Mouse (Mus musculus): ENCODE results near the gene Pram1. TPM values are rescaled to one million over a fixed set of nuclear protein-coding genes. Genes with fewer than 3 reads are reported as not detected.
"Not testable (repeated sequence)": the region's sequence is repeated elsewhere in the genome, so short reads cannot be mapped to it uniquely, and the experiment has no call there.

The Pram1 gene
- total RNA-seq (2021), result not detected
- long read RNA-seq, experiment 1, result 0 reads
- long read RNA-seq, experiment 2, partial matches to known transcripts, result 0 of 1 reads
- long read RNA-seq, experiment 2, other reads (novel, unspliced or antisense), result 1 of 1 reads

DNA sequence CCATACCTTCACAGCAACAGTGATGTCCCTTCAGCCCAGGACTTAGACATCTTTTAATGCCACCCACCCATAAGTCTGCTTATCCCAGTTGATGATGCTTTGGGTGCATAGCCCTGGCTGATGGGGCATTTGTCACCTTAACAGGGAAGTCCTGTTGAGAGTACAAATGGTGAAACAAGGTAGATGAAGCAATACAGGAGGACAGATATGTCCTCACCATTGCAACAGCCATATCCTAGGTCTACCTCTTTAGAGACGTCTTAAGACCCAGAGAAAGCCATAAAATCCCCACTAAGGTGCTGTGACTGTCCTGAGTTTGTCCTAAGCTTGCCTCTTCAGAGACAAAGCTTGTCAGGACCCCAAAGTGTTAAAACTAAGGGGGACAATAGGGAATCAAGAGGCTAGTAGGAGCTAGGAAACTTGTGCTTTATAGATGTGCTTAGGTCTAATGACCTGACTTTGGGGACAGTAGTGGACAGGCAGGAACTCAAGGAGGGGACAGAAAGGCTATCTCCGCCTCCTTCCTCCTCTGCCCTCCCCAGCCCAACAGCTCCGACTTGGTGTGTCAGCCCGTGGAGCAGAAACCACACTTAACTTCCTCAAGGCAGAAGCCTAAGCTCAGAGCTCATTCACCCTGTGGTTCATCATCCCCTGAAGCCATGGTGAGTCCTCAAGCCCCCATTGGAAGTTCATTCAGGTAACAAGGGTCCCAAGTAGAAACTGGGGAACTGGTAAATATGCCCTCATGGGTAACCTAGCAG lies at the start of gene Pram1:
Gene Pram1, plus strand, starts transcription at position 541 of the 761 bp plus-strand sequence.
- no peak for DNase-seq
- intact Hi-C loops (cut with DNase I; ENCODE audit: low total_unique reads), result no loop called here

DNA sequence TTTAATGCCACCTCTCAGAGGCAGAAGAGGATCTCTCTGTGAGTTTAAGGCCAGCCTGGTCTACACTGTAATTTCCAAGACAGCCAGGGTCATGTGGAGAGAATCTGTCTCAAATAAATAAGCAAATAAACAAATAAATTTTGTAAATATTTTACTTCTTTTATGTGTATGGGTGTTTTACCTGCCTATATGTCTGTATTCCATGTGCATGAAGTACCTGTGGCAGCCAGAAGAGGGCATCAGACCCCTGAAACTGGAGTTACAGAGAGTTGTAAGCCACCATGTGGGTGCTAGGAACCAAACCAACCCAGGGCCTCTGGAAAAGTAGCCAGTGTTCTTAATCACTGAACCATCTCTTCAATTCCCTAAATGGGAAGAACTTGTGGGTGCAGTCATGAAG lies 40.6 kb upstream of the Pram1 start:
- DNase-seq, result no peak
- intact Hi-C loops (cut with DNase I; ENCODE audit: low total_unique reads), result no loop called here

DNA sequence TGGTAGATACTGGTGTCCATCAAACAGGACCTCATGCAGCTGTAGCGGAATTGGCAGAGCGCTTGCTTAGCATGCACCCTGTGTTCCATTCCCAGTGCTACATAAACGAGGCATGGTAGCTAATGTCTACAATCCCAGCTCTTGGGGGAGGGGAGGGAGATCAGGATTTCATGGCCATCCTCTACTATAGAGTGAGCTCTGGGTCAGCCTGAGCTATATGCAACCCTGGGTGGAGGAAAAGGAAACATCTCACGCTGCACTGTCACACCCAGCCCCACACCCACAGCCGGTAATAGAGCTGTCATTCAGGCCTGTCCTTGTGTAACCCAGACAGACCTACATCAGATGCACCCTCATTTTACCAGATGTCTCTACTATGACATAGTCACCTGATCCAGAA lies 39.4 kb upstream of the Pram1 start:
- intact Hi-C loops (cut with DNase I; ENCODE audit: low total_unique reads), result no loop called here
- DNase-seq, result no peak

DNA sequence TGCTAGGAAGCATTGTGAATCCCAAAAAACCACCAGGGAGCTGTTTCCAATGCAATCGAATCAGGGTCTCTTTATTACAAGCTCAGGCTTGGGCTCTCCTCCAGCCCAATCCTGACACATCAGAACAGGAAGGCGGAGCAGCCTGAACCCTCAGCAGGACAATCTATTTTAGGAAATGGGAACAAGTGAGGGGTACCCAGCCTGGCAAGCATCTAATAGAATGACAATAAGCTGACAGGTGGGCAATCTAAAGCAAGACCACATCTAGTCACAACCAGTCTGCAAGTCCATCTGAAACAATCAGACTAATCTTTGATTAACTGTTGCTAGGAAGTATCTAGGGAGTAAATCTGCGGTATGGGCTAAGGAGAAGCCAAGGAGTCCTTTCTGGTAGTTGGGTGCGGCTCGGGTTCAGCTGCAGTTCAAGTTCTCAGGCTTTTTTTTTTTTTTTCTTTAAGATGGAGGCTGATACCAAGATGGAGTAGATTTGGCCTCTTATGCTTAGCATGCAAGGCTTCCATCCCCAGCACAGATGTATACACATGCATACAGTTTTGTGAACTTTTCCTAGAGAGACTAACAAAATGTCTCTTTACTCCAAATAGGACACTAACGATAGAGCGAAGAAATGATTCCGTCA lies 37.9 kb upstream of the Pram1 start:
- intact Hi-C loops (cut with DNase I; ENCODE audit: low total_unique reads), result no loop called here
- no peak for DNase-seq

DNA sequence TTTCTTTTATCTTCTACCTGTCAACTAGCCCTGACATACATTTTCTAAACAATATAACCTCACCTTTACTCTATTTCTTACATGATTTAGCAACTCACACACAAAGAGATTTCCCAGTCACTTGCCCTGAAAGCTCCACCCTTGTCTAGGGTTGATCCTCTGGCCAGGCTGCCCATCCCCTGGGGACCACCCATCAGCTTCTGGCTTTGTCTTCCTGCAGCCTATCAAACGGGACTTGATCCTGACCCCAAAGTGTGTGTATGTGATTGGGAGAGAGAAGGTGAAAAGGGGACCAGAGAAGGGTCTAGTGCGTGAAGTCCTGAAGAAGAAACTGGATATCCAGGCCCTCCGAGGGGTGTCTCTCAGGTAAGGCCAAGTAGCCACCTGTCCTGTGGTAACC lies 37.0 kb upstream of the Pram1 start:
- no peak for DNase-seq
- intact Hi-C loops (cut with DNase I; ENCODE audit: low total_unique reads), result no loop called here

DNA sequence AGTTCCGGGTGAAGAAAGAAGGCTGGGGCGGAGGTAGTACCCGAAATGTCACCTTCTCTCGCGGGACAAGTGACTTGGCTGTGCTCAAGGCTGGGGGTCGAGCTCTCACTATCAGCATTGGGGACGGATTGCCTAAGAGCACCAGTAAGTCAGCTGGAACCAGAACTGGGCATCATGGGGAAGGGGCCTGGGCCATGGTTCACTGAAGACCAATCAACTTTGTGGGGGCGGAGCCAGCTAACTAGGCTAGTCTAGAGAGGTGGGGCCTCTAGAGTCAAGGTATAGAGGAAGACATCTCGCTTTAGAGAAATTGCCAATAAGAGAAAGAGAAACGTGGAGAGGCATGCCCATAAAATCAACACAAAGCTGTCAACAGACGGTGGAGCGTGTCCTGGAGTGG lies 35.9 kb upstream of the Pram1 start:
- DNase-seq, result no peak
- intact Hi-C loops (cut with DNase I; ENCODE audit: low total_unique reads), result no loop called here

DNA sequence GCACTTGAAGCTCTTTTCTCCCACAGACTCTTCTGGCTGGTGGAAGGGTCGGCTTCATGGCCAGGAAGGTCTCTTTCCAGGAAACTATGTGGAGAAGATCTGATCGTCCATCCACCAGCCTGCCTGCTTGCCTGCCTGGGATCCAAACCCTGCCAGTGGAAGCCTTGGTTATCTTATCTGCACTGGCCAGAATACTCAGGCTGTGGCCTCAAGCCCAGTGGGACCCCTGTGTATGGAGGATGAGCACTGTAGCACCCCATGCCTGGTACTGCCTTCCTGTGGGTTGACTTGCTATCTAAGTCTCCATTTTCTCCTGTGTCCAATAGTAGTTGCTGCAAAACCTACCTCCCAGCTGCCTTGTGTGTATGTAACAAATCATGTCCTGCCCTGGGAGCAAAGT lies 30.6 kb upstream of the Pram1 start:
- DNase-seq, result no peak

DNA sequence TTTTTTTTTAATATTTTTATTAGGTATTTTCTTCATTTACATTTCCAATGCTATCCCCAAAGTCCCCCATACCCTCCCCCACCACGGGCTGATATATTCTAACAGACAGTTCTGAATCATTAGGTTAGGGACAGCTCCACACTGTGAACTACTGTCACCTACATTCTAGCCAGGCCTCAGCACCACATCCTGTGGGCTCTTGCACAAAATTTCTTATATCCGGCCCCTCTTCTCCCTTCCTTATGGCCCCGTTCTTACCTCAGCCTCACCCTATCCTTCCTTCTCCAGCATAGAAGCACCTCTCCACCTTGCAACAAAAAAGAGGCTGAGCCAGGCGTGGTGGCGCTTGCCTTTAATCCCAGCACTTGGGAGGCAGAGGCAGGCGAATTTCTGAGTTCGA lies 27.3 kb upstream of the Pram1 start:
- intact Hi-C loops (cut with DNase I; ENCODE audit: low total_unique reads), result no loop called here
- DNase-seq, result no peak

More for the DNA sequence above, 30.6 kb upstream of the Pram1 start:
- intact Hi-C loops (cut with DNase I; ENCODE audit: low total_unique reads), result no loop called here

DNA sequence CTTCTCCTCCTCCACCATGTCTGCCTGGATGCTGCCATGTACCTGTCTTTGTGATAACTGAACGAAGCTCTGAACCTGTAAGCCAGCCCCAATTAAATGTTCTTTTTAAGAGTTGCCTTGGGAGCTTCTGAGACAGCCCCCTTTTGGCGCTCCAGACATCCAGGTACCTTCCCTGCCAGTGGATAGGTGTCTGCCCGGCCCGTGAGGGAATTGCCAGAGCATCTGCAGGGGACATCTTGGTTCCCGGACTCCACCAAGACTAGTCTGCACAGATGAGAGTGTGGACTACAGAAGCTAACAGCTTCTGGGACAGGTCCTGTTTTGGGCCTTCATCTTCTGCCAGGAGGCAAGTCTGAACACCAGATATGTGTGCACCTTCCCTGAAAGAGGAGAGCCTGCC lies 24.1 kb upstream of the Pram1 start:
- DNase-seq; intact Hi-C loops (cut with DNase I; ENCODE audit: low total_unique reads): not testable (repeated sequence)

DNA sequence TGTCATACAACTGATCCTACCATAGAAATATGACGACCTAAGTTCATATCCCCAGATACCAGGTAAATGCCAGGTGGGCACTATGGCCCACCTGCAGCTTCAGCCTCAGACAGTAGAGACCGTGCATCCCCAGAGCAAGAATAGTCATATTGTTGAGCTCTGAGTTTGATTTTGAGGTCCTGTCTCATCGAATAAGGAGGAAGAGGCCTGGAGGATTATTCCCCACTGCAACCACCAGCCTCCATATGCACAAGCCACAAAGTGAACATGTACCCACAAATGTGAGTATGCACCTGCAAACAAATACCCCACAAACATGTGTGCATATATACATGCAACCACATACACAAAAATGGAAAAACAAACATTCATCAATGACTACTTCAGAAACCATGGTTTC lies 10.6 kb upstream of the Pram1 start:
- intact Hi-C loops (cut with DNase I; ENCODE audit: low total_unique reads), result no loop called here
- DNase-seq, result no peak

DNA sequence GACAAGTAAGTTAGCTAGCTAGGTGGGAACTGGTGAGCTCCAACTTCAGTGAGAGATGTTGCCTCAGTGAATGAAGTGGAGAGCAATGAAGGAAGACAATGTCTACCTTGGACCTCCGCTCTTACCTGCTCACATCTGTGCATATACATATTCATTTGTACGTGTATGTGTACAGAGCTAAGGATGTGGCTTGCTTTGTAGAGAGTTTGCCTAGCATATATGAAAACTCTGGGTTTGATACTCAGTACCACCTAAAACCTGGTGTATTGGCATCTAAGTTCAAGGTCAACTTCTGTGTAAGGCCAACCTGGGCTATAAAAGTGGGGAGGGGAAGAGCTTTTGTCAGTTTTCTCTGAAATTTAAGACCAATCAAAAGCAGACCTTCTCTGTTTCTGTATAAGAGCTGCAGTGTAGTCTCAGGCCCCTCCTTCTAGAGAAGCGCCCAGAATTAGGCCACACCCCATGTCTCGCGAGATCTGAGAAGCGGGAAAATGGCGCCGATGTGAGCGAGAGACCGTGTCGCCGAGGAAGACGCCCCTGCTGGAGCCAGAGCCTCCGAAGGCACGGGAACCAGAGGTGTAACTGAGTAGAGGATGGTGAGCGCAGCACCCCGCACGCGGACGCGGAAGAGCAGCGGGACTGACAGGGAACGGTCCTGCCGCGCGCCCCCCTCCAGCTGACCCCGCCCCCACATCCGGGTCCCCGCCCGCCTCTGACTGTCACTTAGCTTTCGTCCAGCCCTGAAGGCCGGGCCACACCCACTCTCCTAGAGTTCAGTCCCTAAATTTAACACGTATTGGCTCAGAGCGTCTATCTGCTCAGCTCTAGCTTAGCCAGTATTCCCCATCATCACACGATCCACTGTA lies 9.0 kb upstream of the Pram1 start, which contains the start of gene Zfp414:
Gene Zfp414, plus strand, starts transcription at position 470 of the 866 bp plus-strand sequence.
- peak; percentile 92 for DNase-seq
- intact Hi-C loops (cut with DNase I; ENCODE audit: low total_unique reads), result no loop called here

DNA sequence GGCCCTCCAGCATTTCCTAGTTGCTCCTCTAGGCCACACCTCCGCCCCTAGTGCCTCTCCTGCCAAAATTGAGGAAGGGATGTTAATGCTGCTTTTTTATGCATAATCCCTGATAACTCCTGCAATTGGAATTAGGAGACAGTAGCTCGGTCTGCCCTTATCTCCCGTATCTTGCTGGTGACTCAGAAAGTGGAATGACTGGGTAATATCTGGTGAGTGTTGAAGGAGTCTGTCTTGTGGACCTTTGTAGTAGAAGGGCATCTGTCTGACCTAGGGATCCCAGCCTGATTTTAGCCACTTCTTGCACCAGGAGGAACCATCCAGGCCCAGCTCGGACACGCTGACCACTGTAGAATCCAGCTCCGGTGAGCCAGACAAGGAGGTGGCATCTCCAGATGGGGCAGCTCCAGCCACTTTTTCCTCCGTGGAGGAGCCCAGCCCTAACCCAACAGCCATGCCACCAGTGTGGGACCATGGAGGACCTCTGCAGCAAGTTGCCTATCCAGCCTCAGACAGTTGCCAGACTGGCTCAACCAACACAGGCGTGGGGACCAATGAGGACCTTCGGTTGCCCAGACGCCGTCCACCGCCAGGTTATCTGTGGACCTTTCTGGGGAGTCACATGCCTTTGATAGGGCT lies 8.2 kb upstream of the Pram1 start:
- DNase-seq, result no peak
- intact Hi-C loops (cut with DNase I; ENCODE audit: low total_unique reads), result no loop called here

DNA sequence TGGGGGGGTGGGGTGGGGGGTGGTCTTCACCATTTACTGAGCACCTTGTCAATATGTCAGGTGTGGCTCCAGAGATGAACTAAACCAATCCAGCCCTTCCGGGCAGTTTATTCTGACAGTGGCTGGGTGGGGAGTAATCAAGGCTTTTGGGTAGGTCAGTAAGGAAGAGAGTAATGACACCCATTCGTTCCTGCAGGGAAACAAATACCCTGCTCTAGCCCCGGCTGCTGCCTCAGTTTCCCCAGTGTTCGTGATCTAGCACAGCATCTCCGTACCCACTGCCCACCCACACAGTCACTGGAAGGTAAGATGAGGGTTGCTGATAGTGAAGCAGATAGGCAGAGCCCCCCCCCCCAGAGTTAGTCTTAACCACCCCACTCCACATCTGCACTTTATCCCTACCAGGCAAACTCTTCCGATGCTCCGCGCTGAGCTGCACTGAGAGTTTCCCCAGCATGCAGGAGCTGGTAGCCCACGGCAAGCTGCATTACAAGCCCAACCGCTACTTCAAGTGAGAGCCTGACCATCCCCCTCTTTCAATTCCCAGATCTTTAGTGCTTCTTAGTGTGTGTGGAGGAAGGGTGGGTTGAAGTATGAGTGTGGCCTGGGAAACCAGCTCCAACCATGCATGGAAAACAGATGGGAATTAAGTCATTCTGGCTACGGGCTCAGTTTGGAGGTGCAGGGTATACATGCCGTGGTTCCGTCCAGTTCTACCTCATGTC lies 7.5 kb upstream of the Pram1 start:
- no peak for DNase-seq
- intact Hi-C loops (cut with DNase I; ENCODE audit: low total_unique reads), result no loop called here

DNA sequence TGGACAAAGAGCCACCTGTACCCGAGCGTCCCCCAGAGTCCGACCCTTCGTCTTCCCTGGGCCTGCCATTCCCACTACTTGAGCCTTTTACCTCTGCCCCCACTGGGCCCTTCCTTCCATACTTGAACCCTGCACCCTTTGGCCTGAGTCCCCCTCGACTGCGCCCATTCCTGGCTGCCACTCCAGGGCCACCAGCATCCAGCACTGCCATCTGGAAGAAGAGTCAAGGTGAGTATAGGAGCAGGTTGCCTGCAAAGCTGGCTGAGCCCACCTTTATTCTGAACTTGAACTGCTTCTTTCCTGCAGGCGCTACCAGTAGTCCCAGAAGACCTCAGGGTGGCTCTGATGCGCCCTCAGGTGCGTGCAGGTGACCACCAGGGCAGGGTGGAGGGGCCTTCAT lies 6.6 kb upstream of the Pram1 start:
- intact Hi-C loops (cut with DNase I; ENCODE audit: low total_unique reads), result no loop called here
- no peak for DNase-seq

DNA sequence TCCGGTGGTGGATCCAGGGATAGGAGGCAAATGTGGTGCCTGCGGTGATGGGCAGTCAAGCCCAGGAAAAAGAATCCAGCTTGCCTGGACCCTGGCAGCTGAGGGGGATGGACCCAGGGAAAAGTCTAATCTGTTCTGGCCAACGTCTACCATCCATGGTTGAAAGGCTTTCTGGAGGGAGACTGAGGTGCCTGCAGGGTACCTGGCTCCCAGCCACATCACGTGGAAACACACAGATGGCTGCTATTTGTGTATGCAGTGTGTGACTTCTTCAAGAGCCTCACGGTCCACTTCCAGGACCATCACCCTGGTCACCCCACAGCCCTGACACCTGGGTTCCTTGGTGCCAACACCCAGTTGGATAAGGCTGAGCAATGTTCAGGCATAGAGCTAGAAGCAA lies 6.1 kb upstream of the Pram1 start:
- intact Hi-C loops (cut with DNase I; ENCODE audit: low total_unique reads), result no loop called here

DNA sequence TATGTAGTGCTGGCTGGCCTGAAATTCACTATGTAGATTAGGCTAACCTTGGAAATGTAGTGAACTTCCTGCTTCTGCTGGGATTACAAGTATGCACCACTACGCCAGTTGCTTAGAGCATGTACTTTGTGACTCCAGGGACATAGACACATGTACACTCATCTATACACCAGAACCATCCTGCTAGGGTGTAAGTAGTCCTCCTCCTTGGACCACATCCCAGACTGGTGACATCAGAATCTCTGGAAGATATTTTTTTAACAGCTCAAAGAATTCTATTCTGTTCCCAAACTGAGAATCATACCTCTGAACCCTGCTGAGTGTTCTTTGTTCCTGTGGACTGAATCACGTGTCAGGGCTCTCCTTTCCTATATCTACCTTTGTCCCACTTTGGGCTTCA lies 818 bp upstream of the Pram1 start:
- no peak for DNase-seq
- intact Hi-C loops (cut with DNase I; ENCODE audit: low total_unique reads), result no loop called here

More for the DNA sequence above, 6.1 kb upstream of the Pram1 start:
- DNase-seq, result no peak

DNA sequence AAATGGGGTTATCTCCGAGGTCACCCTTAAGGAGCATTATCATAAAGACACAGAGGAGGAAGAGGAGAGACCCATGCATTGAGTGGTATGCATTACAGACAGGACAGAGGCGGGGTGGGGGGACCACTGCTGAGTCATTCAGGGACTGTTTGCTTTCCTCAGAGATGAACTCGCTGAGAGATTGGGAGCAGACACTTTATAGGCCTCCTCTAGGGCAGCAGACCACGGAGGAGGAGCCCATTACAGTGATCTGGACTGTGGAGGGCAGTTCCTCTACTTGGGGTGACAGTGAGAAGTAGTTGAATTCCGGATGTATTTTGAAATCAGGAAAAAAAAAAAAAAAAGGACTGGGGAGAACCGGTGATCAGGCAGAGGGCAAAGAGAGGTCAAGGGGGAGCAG lies 1.9 kb downstream of the Pram1 start:
- intact Hi-C loops (cut with DNase I; ENCODE audit: low total_unique reads), result no loop called here
- DNase-seq, result no peak

DNA sequence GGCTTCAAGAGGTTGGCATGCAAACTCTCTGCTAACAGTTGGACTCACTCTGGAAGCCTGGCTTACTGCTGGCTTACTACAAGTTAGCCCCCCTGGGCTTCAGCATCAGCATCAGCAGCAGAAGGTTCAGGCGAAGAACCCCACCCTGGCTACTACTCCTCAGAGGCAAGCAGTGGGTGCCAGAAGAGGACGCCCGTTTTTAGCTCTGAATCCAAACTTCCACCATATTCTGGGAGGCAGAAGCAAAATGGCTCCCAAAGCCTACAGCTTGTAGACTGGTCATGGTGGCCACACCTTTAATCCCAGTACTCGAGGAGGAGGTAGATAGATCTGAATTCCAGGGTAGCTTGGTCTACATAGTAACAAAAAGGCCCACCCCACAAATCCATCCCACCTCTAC lies 6.2 kb downstream of the Pram1 start:
- intact Hi-C loops (cut with DNase I; ENCODE audit: low total_unique reads), result no loop called here
- no peak for DNase-seq

DNA sequence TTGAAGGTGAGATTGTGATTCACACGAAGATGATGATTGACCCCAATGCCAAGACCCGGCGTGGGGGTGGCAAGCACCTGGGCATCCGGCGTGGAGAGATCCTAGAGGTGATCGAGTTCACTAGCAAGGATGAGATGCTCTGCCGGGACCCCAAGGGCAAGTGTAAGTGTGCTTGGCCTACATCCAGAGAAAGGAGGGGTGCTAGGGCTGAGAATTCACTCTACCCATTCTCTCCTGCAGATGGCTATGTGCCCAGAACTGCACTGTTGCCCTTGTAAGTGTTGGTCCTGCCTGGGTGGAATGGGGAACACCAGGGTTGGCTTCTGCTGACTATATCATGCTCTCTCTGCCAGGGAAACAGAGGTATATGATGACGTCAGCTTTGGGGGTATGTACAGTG lies 7.2 kb downstream of the Pram1 start:
- intact Hi-C loops (cut with DNase I; ENCODE audit: low total_unique reads), result no loop called here
- no peak for DNase-seq
